Mouse (Mus musculus) ES-CJ7 (cell line): ENCODE measurements around the gene Iqcc.

Experiments
- DNase-seq: peaks from one replicate; pipeline ENCODE4 v3.0.0; 2011; ENCODE audit warnings: low read depth, low spot score

Gene Iqcc

GRCm38 (mm10) chr4:129618786-129619691, at the start of gene Iqcc:
Gene Iqcc (minus strand): TSS chr4:129619099.
- DNase-seq = peak; percentile 95

DNA sequence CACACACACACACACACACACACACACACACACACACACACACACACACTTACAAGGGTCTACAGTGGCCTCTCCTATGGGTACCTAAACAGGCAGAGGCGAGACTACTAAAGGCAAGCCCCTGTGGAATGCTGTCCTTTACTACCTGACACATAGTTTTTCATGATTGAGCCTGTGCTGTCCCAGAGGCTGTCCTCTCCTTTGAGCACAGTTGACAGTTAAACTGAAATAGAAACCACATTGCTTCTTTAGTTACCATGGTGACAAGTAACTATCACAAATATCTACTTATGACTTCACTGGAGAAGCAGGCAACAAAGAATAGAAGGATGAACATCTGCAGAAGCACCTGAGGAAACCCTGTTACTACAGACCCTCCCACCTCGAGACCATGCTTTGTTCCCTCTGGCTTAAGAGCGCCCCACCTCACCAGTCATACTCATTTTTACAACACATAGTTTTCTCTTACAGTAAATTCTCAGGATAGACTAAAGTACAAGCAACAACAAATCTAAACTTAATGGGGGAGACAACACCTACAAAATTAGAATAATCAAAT, 43.4 kb upstream of the Iqcc start:
- DNase-seq = no peak

GRCm38 (mm10) chr4:129661584-129661983, 42.7 kb upstream of the Iqcc start:
- no peak for DNase-seq

DNA sequence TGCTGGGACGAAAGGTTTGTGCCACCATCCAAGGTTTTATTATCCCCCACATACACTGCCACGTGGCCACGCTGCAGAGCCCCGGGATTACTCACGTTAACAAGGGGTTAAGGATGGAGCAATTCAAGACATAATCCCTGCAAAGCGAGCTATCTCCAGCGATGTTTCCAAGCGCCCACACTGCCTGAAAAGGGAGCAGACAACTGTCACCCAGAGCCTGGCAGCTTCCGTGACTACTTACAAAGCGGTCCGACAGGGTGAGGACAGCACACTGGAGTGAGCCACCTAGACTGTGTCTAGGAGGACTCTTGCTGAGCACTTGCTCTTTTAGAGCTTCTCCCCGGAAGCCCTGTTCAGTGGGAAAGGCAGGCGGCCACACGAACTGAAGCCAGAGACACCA, 35.9 kb upstream of the Iqcc start:
- no peak for DNase-seq

GRCm38 (mm10) chr4:129650359-129650758, 31.5 kb upstream of the Iqcc start:
- DNase-seq = no peak

DNA sequence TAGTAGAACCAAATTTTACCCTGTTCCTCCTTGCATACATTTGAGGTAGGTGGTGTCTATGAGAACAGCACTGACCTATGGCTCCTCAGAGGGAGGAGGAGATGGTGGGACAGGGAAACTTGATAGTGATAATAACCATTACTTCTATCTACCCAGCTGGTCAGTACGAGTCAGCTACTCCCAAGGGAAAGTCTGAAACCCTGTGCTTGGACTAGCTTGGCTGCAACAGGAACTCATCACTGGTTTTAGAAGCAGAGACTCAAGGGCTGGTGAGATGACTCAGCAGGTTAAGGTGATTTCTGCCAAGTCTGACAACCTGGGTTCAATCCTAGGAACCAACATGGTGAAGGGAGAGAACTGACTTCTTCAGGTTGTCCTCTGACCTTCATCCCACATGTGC, 29.8 kb upstream of the Iqcc start:
- no peak for DNase-seq

GRCm38 (mm10) chr4:129645204-129645603, 26.3 kb upstream of the Iqcc start:
- no peak for DNase-seq

DNA sequence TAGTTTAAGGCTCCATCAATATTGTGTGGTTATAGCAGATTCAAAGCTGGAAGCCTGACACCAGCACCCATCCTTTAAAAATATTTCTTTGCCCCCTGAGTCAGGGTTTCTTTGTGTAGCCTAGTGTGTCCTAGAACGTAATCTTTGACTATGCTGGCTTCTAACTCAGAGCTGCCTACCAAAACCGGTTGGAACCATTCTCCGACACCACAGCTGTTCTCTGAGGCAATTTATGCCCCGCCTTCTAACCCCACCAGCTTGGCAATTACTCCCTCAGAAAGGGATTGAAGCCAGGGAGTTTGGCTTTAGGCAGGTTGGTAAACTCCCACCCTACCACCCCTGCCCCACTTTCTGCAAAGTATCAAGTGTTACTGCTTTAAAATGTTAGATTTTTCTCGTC, 22.9 kb upstream of the Iqcc start:
- DNase-seq = peak; percentile 31

DNA sequence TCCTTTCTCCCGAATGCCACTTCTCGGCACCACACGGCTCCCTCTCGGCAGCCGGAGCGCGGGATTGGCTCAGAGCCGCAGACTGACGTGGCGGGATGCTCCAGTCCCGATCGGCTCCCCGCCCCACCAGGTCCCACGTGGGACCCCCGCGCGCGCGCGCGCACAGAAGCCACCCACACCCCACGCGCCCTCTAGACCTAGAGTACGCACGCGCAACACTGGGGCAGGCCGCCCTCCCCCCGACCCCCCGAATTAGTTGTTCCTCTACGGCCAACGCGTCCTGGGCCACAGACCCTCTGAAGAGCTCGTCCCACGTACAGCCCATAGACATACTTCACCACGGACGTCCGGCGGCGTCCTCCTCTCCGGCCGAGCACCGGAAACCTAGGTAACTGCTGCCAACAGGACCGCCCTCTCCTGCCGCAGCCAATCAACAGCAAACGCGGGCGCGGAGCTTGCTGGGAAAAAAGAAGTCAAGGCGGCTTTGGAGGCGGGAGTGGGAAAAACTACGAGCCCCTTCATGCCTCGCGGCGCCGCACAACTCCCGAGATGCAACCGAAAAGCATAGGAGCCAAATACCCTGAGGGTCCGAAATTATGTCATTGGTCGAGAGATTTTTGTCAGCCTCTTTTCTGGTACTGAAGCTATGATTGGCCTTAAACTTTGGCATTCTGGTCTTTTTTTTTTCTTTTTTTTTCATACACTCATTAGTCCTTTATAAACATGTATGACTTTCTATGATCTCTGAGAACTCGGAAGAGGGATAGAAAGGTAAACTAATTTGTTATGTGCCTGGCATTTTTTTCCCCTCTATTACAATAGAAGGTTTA, 22.0 kb upstream of the Iqcc start, which contains the start of gene Txlna:
Gene Txlna (minus strand): TSS at position 428 of the 830 bp plus-strand sequence.
- peak; percentile 98 for DNase-seq

GRCm38 (mm10) chr4:129640101-129640637, 21.3 kb upstream of the Iqcc start:
- DNase-seq = no peak

GRCm38 (mm10) chr4:129639221-129639620, 20.3 kb upstream of the Iqcc start:
- no peak for DNase-seq

DNA sequence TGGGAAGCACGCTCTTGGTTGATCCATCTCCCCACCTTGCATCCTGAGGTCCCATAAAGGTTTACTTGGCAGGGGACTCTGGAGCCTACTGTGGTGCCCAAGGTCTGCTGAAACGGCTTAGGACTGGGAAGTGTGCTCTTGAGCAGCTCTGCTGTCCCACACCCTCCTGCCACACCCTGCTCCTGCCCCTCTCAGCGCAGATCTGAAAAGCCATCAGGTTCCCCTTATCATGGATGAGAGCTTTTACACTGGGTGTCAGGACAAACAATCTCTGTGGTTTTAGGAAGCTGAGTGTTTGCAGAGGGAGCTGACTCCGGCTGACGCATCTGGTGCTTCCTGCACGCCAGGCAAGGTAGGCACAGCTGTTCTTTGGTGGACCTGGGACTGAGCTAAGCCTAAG, 15.0 kb upstream of the Iqcc start:
- DNase-seq = no peak

DNA sequence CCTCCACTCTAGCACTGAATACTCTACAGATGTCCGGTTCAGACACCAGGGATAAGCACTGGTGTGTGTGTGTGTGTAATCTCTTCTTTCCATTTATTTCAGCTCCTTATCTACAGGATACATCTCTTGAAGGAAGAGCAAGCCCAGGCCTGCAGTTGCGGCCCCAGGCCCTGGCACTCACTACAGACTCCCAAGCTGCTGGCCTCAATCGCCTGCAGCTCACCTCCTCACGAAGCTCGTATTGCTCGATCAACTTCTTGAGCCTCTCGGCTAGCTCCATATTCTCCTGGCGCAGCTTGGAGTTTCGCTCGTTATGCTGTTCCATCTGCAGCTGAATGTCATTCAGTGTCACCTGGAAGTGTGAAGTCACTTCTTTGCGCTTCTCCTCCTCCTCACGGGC, 13.0 kb upstream of the Iqcc start:
- no peak for DNase-seq

DNA sequence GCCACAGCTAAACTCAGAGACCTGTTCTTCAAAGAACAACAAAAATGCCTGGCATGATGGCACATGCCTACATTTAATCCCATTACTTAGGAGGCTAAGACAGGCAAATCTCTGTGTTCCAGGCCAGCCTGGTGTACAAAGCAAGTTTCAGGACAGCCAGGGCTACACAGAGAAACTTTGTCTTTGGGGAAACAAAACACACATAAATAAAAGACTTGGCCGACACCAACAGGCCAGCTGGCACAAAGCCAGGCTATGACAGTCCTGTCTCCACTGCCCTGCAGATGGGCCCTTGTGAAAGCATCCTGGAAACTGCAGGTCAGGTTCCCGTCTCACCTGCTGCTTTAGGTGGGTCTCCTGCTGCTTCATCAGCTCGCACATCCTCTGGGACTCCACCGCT, 12.0 kb upstream of the Iqcc start:
- no peak for DNase-seq

DNA sequence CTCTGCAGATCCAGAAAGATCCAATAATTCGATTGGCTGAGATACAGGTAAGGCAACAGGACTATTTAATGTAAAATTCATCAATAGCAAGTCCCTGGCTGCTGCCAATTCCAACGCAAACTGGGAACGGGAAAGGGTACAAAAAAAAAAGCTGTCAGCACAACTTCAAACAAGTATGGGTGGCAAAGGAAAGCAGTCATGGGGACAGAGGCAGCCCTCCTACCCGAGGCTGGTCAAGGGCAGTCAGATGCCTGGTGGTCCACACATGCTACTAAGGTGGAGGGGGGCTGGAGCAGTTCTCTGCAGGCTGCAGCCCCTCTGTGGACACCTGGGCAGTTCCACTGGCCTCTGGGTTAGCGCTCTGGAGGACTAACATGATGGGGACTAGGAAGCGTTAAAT, 7.1 kb upstream of the Iqcc start:
- DNase-seq = no peak

DNA sequence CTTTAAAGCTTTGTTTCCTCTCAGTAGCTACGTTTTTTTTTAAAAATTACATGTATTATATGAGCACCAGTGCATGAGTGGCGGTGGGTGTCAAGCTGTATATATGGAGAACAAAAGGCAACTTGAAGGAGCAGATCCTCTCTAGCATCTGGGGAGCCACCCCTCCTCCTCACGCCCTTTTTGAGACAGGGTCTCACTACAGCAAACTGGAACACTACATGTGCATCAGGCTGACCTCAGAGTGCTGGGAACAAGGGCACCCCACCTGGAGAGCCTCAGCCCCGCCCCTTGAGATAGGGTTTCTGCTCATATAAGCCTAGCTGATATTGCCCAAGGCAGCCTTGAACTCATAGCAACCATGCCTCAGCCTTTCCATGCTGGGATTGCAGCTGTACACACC, 6.6 kb upstream of the Iqcc start:
- no peak for DNase-seq

DNA sequence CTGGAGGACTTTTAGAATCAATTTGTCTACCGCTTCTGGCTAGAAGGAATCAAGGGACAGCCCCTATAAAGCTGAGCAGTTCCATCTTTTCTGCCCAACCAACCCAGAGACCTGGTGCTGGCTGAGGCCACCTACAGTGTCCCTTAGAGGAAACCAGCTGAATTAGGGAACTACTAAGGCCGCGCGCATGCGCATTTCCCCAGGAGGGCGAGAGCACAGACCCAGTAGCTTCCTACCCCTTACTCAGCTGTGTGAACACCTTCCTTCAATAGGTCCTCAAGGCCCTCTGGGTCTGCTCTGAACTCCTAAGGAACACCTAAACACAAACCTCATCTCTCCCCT, 6.1 kb upstream of the Iqcc start:
- DNase-seq = no peak

GRCm38 (mm10) chr4:129624281-129625028, 5.6 kb upstream of the Iqcc start:
- peak; percentile 74 for DNase-seq

DNA sequence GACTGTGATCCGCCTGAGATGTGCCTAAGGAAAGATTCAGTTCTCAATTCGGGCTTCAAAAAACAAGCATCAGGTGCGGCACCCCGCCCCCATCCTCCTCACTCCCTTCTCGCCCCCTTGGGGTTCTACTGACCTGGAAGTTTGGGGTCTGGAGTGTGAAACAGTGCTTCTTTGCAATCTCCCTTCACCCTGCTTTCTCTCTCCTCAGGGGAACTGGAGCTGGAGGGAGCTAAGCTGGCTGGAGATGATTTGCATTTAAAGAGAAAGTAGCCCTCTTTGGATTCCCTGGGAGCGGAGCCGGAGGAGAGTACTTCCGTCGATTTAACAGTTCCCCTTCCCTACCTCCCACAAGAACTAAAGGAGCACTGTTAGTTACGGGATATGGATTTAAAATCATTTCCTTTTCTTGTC, 4.8 kb upstream of the Iqcc start, which contains the start of gene Ccdc28b:
Gene Ccdc28b (minus strand): TSS at position 267 of the 411 bp plus-strand sequence.
- DNase-seq = peak; percentile 42

- no peak for DNase-seq
Measured at GRCm38 (mm10) chr4:129622803-129623535, 4.1 kb upstream of the Iqcc start.
